Mouse (Mus musculus) neural tube, embryonic 11.5 days (tissue): ENCODE data around the gene Cbr2. TPM values are rescaled to one million over a fixed set of nuclear protein-coding genes. Genes with fewer than 3 reads are reported as not detected.

Source experiments
- ATAC-seq: fragments of 200-750 bp; cut with Nextera tagmentation; 2 replicates; pipeline ENCODE4 v1.8.0; 2017; ENCODE audit warnings: moderate number of reproducible peaks, mild to moderate bottlenecking, moderate TSS enrichment, moderate library complexity; ENCODE audit not compliant: insufficient read depth, low FRiP score, low TSS enrichment
- DNase-seq: peaks from one replicate; pipeline ENCODE4 v3.0.0-alpha.2; 2015; ENCODE audit warnings: low spot score
- H3K27ac ChIP-seq: fragments of 300-500 bp; sonication (generic); 2 replicates; pipeline ENCODE4 v1.5.1; 2014; ENCODE audit warnings: low read depth, mild to moderate bottlenecking, low read length
- H3K27me3 ChIP-seq: fragments of 300-500 bp; sonication (generic); 2 replicates; pipeline ENCODE4 v1.6.1; 2014; ENCODE audit warnings: mild to moderate bottlenecking, low read length, mixed read lengths; ENCODE audit not compliant: control insufficient read depth, insufficient read depth
- H3K36me3 ChIP-seq: fragments of 300-500 bp; sonication (generic); 2 replicates; pipeline ENCODE4 v1.6.1; 2014; ENCODE audit warnings: mild to moderate bottlenecking, low read length, moderate library complexity, mixed read lengths; ENCODE audit not compliant: control insufficient read depth, insufficient read depth
- H3K4me1 ChIP-seq: fragments of 300-500 bp; sonication (generic); 2 replicates; pipeline ENCODE4 v1.6.1; 2014; ENCODE audit warnings: low read length, mixed read lengths; ENCODE audit not compliant: control insufficient read depth, insufficient read depth
- H3K4me2 ChIP-seq: fragments of 300-500 bp; sonication (generic); 2 replicates; pipeline ENCODE4 v1.6.1; 2014; ENCODE audit warnings: low read depth, mild to moderate bottlenecking, moderate library complexity
- H3K4me3 ChIP-seq: fragments of 300-500 bp; sonication (generic); 2 replicates; pipeline ENCODE4 v1.5.1; 2014; ENCODE audit warnings: low read depth, low read length
- H3K9ac ChIP-seq: fragments of 300-500 bp; sonication (generic); 2 replicates; pipeline ENCODE4 v1.6.1; 2014; ENCODE audit warnings: mild to moderate bottlenecking, low read length
- H3K9me3 ChIP-seq: fragments of 300-500 bp; sonication (generic); 2 replicates; pipeline ENCODE4 v1.6.1; 2016; ENCODE audit warnings: low read length; ENCODE audit not compliant: control insufficient read depth
- WGBS: fragments of 180-500 bp; shearing (Covaris S2); extraction: QIAGEN DNeasy Blood & Tissue Kit; methylation state at CpG from one replicate; pipeline ENCODE4 v1.1.7; 2014; 5-methylcytosine and 5-hydroxymethylcytosine counted together
- polyA plus RNA-seq: library from polyadenylated mRNA; unstranded; fragments of >200 nt; fragmentation: Nextera tagmentation; extraction: Ambion mirVana; gene quantifications from 2 replicates; pipeline ENCODE4 v1.2.1, GENCODE M21; 2014

Gene Cbr2
- polyA plus RNA-seq, 1 experiment from 2014 or later: 2.0 TPM

DNA sequence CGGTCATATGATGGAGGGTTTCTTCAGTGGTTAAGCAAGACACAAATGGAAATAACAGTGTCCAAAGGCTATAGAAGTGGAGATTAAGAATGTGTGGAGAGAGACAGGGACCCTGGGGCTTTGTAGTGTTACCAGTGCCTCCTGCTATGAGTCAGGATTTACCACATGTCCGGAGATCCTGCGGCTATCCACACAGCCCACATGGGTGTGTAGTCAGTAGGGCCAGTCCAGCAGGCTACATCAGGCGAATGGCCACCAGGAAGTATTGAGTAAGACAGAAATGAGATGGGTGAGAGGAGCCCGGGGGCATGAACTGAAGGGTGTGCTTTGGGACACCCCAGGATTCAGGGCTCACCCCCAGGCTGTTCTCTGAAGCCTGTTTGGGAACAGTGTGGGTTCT is 49.2 kb downstream of the Cbr2 start:
- 90% methylated on average over 5 of the region's 5 CpGs for WGBS
- ATAC-seq (no peak), DNase-seq (no peak)
- no peak overlapping the region for H3K4me3 ChIP-seq
- H3K9ac ChIP-seq: no peak overlapping the region
- no peaks in the 10 kb centered on the region for H3K27me3 ChIP-seq
- no peaks in the 10 kb centered on the region for H3K9me3 ChIP-seq
- no peak overlapping the region for H3K4me2 ChIP-seq
- H3K4me1 ChIP-seq: 0 out of 2 replicates have a peak, but pooled peaks cover 3% of the 10 kb centered on the region
- H3K36me3 ChIP-seq: peaks cover 20% of the 10 kb centered on the region
- no peak overlapping the region for H3K27ac ChIP-seq

DNA sequence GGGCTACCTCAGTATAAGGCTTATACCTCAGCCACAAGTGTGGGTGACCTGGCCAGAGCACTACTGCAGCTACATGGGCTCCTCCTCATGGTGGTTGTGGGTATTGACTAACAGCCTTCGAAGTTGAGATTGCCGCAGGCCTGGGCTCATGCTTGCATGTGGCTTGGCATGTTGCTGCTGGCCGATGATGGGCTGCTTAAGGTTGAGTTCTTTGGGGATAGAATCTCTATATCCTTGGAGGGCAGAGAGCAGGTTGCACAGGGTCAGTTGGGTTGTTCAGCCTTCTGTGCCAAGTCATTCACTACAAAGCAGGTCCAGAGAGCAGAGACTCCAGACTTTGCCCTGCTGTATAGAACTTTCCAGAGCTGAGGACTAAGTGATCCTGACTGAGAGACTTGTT is 52.0 kb downstream of the Cbr2 start:
- Histone ChIP-seq H3K4me1 (no peaks in the 10 kb centered on the region), H3K4me3 (no peak overlapping the region), H3K36me3 (peaks cover 11% of the 10 kb centered on the region), H3K9ac (no peak overlapping the region), H3K27ac (no peak overlapping the region), H3K4me2 (no peak overlapping the region), H3K27me3 (no peaks in the 10 kb centered on the region), H3K9me3 (no peaks in the 10 kb centered on the region)
- ATAC-seq (no peak), DNase-seq (no peak)
- WGBS: 85% methylated on average over 3 of the region's 3 CpGs

Other genes with a start within 250 kb of the Cbr2 start
- gene Mrpl12, start 247.5 kb downstream of the Cbr2 start, polyA plus RNA-seq: 142 and 145 TPM in 2 replicates
- 41.4 and 49.5 TPM in 2 replicates for gene Slc25a10, start 240.3 kb downstream of the Cbr2 start, polyA plus RNA-seq
- 0.19 and 0.24 TPM in 2 replicates for gene Gcgr, start 201.4 kb downstream of the Cbr2 start, polyA plus RNA-seq
- 244 and 251 TPM in 2 replicates for gene Mcrip1, start 182.4 kb downstream of the Cbr2 start, polyA plus RNA-seq
- not detected in 2 replicates for gene Ppp1r27, start 181.0 kb downstream of the Cbr2 start, polyA plus RNA-seq
- 562 and 566 TPM in 2 replicates for gene P4hb, start 158.9 kb downstream of the Cbr2 start, polyA plus RNA-seq
- 686 and 719 TPM in 2 replicates for gene Arhgdia, start 150.5 kb downstream of the Cbr2 start, polyA plus RNA-seq
- gene Alyref, start 133.7 kb downstream of the Cbr2 start, polyA plus RNA-seq: 669 and 698 TPM in 2 replicates
- gene Anapc11, start 133.7 kb downstream of the Cbr2 start, polyA plus RNA-seq: 198 and 199 TPM in 2 replicates
- 0.78 TPM in 1 of 2 replicates, not detected in the other for gene Npb, start 123.6 kb downstream of the Cbr2 start, polyA plus RNA-seq
- 109 and 118 TPM in 2 replicates for gene Pcyt2, start 114.2 kb downstream of the Cbr2 start, polyA plus RNA-seq
- 37.2 and 39.0 TPM in 2 replicates for gene Sirt7, start 106.9 kb downstream of the Cbr2 start, polyA plus RNA-seq
- 26.5 and 27.5 TPM in 2 replicates for gene Mafg, start 98.5 kb downstream of the Cbr2 start, polyA plus RNA-seq
- 31.8 and 33.8 TPM in 2 replicates for gene Pycr1, start 88.3 kb downstream of the Cbr2 start, polyA plus RNA-seq
- gene Myadml2, start 84.0 kb downstream of the Cbr2 start, polyA plus RNA-seq: 0.89 TPM in 1 of 2 replicates, not detected in the other
- gene Notum, start 70.9 kb downstream of the Cbr2 start, polyA plus RNA-seq: 2.6 and 3.0 TPM in 2 replicates
- 124 and 136 TPM in 2 replicates for gene Aspscr1, start 59.1 kb downstream of the Cbr2 start, polyA plus RNA-seq
- 112 and 115 TPM in 2 replicates for gene Cenpx, start 18.4 kb downstream of the Cbr2 start, polyA plus RNA-seq
- gene Lrrc45, start 18.2 kb downstream of the Cbr2 start, polyA plus RNA-seq: 39.7 and 44.7 TPM in 2 replicates
- gene Rac3, start 10.6 kb downstream of the Cbr2 start, polyA plus RNA-seq: 12.1 and 13.9 TPM in 2 replicates
- gene Dcxr, start 4.8 kb downstream of the Cbr2 start, polyA plus RNA-seq: 14.9 and 16.5 TPM in 2 replicates
- gene Hmga1b, start 30.7 kb upstream of the Cbr2 start, polyA plus RNA-seq: 7.7 and 8.6 TPM in 2 replicates
- 36.7 and 40.5 TPM in 2 replicates for gene Rfng, start 52.1 kb upstream of the Cbr2 start, polyA plus RNA-seq
- gene Gps1, start 52.2 kb upstream of the Cbr2 start, polyA plus RNA-seq: 286 and 291 TPM in 2 replicates
- 83.4 and 84.7 TPM in 2 replicates for gene Dus1l, start 64.3 kb upstream of the Cbr2 start, polyA plus RNA-seq
- 108 and 125 TPM in 2 replicates for gene Fasn, start 92.4 kb upstream of the Cbr2 start, polyA plus RNA-seq
- gene Ccdc57, start 200.8 kb upstream of the Cbr2 start, polyA plus RNA-seq: 4.6 and 5.8 TPM in 2 replicates
- 37.1 and 39.4 TPM in 2 replicates for gene Slc16a3, start 216.4 kb upstream of the Cbr2 start, polyA plus RNA-seq